Mouse (Mus musculus) right cerebral cortex, adult 18-20 months (tissue): ENCODE measurements around the gene Hrh2.

ENCODE experiments used
- DNase-seq: peaks from one replicate; pipeline ENCODE4 v3.0.0; 2022; ENCODE audit warnings: mixed read lengths

The Hrh2 gene

DNA sequence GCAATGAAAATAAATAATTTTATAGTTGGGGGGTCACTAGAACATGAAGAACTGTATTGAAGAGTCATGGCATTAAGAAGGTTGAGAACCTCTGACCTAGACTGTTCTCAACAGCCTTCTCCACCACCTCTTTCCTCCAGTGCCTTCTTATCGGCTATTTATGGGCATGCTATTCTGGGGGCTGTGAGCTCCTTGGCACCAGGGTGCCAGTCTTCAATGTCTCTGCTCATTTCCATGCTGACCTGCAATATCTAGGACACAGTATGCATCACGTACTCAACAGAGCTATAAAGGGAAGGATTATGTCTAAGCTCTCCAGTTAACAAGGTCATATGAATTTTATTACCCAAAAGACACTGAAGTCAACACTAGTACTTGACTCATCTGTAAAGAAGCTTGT lies 14.6 kb upstream of the Hrh2 start:
- DNase-seq = no peak

DNA sequence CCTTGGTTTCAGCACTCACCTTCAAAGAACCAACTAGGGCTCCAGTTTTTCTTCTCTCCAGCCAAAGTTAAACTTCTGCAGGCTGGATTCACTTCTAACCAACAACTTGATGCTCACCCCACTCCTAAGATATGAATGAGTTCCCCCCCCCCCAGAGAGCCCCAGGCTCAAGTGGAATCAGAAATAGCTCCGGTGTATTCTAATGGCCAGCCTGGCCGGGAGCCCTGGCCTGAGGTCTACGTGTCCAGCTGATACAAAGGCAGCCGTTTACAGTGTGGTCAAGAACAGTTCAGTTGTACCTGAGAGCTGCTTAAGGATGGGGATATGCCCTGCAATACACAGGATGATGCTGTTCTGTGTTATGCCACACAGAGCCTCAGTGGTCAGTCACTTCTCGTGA lies 13.3 kb upstream of the Hrh2 start:
- no peak for DNase-seq

DNA sequence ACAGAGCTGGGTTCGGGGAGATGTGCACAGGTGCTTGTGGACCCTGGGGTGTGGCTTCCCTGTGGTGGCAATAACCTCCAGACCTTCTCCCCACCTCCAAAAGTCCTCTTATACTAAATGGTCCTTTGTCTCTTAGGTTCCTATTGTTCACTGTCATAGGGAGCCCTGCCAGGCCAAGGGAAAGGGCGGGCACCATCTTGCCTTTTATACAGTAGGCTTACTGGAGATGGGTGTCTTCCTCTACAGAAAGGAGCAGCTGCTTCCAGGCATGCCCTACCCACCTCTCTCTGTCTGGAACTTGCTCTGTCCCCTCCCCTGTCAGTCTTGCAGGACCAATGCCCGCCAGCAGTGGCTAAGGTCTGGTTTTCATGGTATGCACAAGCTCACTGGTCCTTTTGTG lies 12.0 kb upstream of the Hrh2 start:
- DNase-seq = no peak

DNA sequence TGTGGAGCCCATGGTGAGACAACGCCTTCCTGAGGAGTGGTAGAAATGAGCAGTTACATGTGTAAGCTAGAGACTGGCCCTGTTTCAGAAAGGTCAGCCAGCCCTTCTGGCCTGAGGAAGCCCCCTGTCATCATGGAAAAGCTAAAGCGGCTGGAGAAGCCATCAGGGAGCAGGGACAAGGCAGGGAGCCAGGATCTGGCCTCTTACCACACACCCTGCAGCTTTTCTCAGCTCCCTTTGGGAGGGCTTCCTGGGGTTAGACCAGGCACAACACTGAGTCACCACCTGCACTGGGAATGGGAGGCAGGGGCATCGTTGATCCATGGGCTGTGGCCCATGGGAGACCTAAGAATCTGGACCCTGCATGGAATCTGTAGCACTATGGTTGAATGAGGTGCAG lies 11.5 kb upstream of the Hrh2 start:
- DNase-seq = no peak

DNA sequence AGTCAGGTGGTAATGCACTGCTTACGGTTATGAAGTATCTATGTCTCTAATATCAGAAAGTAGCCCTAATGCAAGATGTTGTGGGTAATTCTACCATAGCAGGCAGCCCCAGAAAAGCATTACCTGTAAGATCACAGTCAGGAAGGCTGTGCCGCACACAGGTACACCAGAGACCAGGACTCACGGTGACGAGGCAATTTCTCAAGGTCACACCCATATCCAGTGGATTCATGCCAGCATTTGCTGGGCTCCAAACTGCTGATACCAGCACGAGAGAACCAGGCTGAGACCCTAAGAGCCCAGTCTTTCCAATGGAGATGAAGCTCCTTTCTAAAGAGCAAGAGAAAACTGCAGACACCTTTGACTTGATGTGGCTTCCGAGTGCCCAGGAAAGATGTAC lies 10.6 kb upstream of the Hrh2 start:
- no peak for DNase-seq

DNA sequence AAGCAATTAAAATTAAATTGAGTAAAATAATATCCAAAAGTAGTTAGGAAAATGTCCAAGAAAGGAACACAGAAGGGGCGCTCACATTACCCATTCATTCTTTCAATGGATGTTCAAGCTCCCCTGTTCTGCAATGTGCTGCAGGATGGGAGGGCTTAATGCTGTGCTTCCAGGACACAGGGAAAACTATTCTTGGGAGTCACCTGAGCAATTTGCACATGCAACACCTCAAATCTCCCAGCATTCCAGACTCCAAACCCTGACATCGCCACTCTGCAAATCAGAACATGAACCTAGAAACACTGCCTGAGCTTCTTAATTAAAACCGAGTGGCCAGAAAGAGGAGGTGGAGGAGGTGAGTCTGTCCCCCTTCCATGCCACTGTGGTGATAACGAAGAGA lies 10.0 kb upstream of the Hrh2 start:
- DNase-seq = no peak

DNA sequence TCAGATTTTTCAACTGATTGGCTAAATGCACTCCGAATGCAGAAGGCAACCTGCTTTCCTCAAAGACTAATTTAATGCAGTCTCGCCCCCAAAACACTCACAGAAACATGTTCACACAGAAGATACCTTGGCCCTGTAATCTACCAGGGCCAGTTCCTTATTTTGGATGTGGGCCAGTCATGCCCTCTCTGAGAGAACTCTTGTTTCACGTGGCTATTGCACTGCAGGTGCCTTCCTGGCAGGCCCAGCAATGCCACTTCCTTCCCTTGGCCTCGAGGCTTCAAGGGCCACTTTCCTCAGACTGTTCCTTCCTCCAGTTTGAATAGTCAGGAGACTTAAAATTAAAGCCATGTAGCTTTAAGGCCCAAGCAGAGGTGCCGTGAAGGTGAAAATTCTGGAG lies 5.5 kb upstream of the Hrh2 start:
- no peak for DNase-seq

DNA sequence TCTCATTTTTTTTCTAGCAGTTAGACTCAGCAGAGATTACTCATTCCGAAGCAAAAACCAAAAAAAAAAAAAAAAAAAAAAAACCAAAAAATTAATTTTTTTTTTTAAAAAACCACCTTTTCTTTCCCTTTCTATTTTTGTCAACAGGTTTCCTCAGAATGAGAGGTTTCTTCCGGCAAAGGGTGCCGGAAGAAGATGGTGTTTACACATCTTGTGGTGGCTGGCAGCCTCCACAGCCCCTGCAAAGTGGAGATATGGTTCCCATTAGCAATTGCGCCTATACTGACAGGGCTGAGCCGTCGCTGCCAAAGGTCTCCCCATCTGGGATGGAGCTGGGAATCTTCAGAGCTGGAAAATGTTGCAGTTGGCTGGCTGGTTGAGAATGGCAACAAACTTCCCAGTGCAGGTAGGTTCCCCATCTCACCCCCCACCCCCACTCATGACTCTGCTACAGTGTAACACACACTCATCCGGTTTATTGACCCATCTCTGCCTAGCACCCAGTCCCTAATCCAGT lies 3.7 kb upstream of the Hrh2 start:
- DNase-seq = no peak

DNA sequence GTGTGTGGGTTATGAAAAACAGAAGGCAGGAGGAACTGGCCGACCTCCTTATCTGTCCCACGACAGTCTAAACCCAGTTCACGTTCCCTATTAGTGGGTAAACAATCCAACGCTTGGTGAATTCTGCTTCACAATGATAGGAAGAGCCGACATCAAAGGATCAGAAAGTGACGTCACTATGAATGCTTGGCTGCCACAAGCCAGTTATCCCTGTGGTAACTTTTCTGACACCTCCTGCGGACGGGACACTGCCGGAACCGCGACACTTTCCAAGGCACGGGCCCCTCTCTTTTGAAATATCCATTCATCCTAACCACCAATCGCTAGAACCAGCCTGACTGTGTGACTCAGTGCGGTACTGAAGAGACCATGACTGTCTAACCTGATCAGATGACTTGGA lies 2.0 kb upstream of the Hrh2 start:
- DNase-seq = no peak

DNA sequence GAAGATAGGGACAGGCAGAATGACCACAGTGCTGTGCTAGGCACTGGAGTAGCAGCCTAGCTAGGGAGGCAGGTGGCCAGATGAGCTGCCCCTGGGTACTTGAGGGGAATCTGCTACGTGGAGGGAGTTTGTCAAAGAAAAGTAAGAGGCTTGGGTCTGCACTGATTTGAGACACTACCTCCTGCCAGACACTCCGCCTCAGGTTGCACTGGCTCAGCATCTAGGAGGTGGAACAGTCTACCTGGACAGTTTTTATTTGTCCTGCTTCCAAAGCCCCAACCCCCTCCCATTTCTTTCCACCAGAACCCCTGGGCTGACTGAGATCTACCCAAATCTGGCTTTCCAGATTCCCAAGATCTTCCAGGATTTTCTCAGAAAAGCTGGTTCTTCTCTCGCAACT lies 748 bp upstream of the Hrh2 start:
- DNase-seq = no peak

DNA sequence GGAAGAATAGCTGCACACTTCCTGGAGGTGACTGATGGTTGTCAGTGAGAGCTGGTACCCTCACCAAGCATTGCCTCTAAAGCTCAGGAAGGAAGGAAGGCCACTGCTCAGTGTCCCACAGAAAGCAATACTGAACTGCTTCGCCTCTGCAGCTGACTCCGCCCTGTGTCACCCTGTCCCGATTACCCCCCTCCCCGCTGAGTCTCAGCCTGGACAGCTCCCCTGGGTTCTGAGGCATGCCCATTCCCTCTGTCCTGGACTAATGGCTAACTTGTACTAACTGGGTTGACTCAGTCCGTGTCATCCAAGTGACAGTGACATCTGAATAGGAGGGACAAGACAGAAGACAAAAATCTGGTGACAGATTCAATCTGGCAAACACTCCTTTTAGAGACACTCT lies 1.7 kb downstream of the Hrh2 start:
- DNase-seq = no peak

DNA sequence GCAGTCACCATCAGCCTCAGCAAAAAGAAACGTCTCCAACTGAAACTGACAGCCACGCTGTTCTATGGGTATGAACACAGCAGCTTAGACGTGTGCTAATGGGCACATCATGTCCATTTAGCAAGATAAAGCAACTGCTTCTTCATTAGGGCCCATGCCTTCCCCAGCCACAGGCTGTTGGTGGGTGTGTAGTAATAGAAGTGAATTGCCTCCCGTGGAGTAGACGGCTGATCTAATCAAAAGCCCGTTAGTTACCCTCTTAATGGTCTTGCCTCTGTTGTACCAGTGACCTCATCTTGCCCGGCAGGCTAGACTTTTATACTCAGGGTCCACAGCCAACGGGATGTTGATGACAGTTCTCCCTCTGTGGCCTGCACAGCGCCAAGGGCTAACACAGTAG lies 7.1 kb downstream of the Hrh2 start:
- DNase-seq = no peak

DNA sequence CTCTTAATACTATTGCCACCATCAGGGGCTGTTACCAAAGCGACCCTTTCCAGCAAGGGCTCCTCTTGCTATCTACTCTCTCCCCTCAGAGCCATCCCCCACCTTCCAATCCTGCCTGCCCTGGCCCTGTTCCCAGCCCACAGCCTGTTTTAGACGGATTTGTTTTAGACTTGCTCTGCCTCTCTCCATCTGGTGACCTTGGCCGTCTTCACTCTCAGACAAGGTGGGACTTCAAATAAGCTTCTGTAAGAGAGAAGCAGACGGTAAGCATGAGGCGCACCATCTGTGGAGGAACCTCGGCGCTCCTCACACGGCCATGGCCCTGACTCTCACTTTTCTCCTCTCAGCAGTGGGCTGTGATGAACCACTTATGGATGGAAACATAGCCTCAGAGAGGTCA lies 10.5 kb downstream of the Hrh2 start:
- DNase-seq = peak; percentile 31

DNA sequence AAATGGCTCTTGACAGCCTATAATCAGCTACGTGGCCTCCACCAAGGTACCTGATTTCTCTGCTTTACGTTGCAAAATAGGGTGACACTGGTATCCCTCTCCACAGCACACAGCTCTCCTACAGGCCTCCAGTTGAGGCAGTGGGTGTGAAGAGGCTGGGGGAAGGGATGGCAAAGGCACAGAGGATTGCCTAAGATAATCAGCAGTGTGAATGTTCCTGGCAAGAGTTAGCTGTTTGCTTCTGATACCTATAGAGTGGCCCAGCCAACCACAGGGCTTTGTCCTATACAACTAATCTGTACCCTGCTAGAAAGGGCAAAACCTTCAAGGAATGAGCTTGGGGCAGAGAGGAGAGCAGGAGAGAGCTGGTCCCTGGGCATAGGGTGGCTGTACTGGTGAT lies 11.5 kb downstream of the Hrh2 start:
- no peak for DNase-seq

DNA sequence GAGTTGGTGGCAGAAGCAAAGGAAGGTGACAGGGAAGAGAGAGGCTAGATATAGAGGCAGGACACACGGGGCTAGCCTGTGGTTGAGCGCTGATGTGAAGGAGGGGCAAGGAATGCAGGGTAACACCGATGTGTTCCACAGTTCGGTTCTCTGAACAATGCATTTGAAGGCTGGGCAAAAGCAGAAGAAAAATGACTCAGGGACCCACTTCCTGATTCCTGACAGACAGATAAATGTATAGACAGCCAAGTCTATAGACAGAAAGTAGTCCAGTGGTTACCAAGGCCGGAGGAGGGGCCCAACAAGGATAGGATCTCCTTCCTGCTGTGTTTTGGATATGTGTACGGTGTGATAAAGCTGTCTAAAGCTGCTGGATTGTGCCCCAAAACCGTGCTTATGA lies 13.3 kb downstream of the Hrh2 start:
- no peak for DNase-seq

DNA sequence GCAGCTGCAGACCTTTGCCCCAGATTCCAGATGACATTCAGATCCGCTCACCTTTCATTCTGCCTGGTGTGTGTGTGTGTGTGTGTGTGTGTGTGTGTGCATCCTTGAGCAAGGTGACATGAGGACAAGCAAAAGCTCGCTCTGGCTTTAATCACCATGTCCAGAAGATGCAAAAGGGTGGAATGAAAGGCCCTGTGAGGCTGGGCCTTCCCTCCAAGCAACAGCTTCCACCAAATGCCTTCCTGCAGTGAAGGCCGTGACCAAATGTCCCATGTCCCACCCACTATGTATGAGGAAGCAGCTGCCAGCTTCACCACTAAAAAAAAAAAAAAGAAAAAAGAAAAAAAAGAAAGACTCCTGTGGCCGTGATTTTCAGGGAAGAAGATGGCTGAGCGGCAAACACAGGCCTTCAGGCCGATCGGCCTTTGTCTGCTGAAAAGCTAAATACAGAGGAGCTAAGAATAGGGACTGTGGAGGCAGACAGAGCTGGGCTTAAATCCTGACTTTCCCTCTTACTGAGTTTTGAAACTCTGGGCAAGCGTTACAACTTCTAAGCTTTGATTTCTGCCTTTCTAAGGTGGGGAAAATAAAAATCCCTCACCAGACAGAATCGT lies 14.3 kb downstream of the Hrh2 start:
- no peak for DNase-seq

DNA sequence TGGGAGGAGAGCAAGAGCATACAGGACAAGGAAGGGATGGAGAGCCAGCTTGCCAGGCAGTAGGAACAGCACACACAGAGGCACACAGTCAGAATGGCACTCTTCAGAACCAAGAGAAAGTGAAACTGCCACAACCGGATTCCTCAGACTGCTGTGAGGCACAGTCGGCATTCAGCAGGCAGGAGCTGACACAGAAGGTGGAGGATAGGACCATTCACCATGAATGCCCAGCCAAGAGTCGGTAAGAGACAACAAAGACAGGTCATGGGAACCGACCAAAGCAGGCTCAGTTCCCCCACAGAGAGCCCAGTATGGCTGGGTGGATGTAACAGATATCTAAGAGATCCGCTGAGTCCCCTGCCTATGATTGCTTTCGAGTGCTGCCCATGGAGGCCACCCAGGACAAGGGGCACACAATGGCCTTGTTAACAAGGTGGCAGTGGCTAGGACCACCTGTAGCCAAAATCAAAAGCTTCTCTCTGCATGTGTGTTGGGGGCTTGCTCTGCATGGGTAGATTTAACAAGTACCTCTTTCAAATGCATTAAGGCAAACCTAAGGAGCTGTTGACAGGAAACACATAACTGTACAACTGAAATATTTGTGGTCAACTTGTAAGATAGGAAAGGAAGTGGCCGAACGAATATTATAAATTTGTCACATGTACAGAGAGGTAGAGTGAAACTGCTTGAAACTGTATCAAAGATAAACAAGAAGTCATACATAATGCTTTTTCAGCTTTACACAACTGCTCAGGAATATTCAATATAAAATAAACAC lies 17.7 kb downstream of the Hrh2 start:
- no peak for DNase-seq

DNA sequence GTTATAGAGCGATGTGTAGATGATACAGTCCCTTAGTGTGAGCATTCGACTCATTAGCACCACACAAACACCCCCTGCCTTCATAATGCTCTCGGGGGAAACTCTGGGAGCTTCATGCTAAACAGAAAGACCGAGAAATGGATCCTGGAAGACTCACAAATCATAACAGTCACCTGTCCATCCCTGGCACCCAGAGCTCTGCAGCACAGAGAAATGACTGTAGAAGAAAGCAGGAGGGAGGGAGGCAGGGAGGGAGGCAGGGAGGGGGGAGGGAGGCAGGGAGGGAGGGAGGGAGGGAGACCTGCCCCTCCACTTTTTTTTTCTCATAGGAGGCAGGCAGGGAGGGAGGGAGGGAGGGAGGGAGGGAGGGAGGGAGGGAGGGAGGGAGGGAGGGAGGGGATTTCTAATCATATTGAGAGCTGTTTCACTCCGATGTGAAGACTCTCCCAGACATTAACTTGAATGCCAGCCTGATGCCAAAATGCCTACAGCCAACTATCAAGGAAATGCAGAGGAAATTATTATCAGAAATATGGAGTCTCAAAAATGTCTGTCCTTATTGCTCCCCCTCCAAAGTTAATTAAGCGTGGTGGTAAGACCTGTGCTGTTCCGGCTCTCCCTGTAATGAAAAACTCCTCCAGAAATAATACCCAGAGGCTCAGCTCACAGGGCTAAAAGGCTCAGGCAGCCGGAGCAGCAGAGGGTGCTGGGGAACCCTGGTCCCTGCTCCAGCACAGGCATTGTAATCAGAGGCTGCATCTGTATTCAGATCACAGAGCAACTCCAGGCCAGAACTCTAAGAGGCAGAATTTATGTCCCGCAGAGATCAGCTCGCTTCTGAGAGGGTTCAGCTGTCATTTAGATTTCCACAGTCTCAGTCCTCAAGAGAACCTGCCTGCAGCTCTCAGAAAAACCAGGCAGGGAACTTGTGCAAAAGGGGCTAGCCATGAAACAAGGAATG lies 19.9 kb downstream of the Hrh2 start:
- no peak for DNase-seq

DNA sequence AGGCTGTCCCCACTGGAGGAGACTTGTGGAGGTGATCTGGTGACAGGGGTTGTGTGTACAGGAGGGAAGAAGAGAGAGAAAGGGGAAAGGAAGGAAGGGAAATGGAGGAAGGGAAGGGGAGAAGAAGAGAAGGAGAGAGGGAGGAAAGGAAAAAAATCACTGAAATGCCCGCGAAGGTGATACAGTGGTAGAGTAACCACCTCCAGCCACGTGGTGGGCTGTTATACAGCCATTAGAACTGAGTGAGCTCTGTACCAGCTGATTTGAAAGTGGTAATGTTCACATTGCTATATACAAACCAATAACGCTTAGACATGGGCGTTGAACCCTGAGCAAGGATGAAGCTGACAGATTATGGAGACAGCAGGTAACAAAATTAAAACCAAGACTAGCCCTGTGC lies 20.6 kb downstream of the Hrh2 start:
- no peak for DNase-seq

DNA sequence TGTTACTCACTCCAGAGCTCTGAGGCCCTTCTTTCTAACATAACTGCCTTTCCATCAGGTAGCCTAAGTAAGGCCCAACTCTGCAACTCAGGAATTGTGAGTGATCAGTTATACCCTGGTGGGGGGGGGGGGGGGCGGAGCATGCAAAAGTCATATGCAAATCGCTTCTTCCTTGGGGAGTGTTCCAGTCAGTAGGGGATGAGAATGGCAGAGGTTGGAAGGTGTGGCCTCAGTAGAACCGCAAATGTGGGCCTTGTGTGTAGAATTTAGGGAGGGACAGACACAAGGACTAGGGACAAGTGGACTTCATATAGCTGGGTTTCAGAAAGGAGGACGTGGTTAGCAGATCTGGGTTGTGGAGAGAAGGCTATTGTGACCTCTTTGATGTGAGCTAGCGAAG lies 23.3 kb downstream of the Hrh2 start:
- no peak for DNase-seq

DNA sequence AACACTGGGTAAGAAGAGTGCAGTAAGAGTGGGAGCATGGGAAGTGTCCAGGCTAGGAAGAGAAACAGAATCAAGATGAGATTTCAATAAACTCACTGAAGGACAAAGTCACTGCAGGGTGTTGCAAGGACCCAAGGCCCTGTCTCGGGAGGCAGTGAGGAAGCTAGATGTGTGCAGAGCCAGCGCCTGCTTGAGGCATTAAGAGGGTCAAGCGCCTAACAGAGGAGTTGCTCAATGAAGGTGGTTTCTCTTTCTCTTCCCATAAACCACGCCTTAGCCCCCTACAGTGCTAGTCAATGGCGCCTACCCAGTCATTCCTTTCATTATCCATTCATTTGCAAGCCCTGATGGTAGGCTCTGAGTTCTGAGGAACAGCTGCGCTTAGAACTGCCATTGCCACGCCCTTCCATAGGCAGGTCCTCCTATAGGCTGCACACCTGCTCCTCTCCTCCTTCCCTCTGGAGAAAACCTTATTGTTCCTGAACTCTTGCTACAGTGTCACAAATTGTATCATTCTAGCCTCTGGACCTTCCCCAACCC lies 23.9 kb downstream of the Hrh2 start:
- no peak for DNase-seq

DNA sequence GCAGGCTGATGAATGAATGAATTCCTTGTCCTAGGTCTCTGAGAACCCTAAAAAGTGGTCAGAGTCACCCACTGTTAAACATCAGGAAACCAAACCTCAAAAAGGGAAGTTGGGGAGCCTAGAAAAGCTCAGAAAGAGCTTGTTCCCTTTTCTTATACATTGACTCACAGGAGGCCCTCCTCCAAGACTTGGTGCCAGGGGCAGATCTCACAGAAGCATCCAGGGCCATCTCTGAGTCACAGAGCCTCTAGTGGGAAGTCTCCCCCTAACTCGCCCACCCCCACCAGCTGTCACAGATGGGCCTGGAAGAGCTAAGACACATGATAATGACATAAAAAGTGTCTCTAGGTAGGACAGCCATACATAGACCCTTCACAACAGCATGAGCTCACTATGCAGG lies 26.4 kb downstream of the Hrh2 start:
- DNase-seq = peak; percentile 84

DNA sequence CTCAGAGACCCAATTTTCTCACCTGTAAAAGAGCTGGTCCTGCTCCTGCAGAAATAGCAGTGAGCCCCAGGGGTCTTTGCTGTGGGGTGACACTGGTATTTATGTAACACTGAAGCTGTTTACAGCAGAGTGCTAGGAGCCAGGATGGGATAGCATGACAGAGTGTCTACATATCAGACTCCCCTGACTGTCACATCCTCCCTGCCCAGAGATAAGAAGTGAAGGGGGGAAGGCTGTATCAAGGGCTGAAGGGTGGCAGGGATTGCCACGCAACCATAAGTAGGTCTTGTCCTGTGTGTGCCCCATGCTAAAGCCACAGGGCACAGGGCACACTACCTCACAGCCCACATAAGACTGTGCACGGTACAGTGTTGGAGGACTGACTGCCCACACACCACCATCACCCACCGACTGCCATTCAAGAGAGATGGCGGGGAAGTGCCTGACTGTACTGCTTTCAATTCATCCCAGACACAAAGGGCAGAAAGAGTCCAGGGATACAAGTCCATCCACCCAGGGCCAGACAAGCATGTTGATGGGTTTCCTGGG lies 29.8 kb downstream of the Hrh2 start:
- DNase-seq = no peak
